Mouse (Mus musculus) myocyte (in vitro differentiated cells): ENCODE data around the gene Ttc12.

ENCODE experiments used
- CEBPB ChIP-seq: IDR thresholded peaks from 2 replicates; pipeline ENCODE4 v1.6.1; 2011; ENCODE audit warnings: mild to moderate bottlenecking, moderate library complexity; ENCODE audit not compliant: poor library complexity, insufficient read depth, severe bottlenecking
- E2F4 ChIP-seq: IDR thresholded peaks from one replicate; pipeline ENCODE4 v1.6.1; 2011; ENCODE audit warnings: mild to moderate bottlenecking, control low read depth, moderate library complexity; ENCODE audit not compliant: insufficient read depth
- MAX ChIP-seq: IDR thresholded peaks from one replicate; pipeline ENCODE4 v1.6.1; 2011; ENCODE audit warnings: low read depth, mild to moderate bottlenecking, control low read depth
- POLR2A ChIP-seq: IDR thresholded peaks from one replicate; pipeline ENCODE4 v1.6.1; 2011; ENCODE audit warnings: low read depth, mild to moderate bottlenecking, control low read depth, moderate library complexity; ENCODE audit not compliant: insufficient read length
- POLR2AphosphoS2 ChIP-seq: IDR thresholded peaks from one replicate; pipeline ENCODE4 v1.6.1; 2011; ENCODE audit warnings: low read depth, control low read depth; ENCODE audit not compliant: insufficient read length
- USF1 ChIP-seq: IDR thresholded peaks from one replicate; pipeline ENCODE4 v1.6.1; 2011; ENCODE audit warnings: low read depth, mild to moderate bottlenecking, control low read depth, moderate library complexity

DNA sequence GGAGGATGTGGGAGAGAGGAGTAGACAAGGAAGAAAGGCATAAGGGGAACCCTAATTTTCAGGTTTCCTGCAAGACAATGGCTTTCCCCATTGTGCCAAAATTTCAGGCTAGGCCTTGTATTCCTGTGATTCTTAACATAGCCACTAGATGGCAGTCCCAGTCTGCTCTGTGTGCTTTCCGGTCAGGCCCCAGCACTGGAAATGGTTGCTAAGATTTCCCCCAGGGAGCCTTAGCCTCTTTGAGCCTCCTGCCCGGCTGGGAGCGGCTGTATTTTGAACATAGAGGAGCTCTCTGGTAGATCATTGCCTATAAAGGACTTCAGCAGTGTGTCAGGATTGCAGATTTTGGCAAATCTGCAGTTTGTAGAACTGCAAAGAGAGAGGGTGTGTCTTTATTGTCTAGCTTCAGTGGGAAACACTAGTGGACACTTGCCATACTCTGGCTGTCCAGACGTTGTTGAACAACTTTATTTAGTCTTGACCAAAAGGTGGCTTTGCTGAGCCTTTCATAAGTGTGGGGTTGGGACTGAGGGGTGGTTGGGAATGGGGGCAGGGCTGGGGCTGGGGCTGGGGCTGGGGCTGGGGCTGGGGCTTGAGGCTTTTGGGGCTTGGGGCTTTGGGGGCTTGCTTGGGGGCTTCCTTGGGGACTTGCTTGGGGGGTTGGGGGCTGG is 8.1 kb upstream of the Ttc12 start:
- TF ChIP-seq MAX: no peak
- no peak for TF ChIP-seq USF1
- TF ChIP-seq POLR2A: no peak
- TF ChIP-seq E2F4: no peak
- TF ChIP-seq CEBPB: no peak
- TF ChIP-seq POLR2AphosphoS2: no peak
